Mouse (Mus musculus): ENCODE measurements at regions not wholly inside any gene's neighbourhood (a gene's known extent, or its start where the extent isn't known, plus 50 kb on each side); places are given as distances from the start of the nearest gene placed in this dataset.

DNA sequence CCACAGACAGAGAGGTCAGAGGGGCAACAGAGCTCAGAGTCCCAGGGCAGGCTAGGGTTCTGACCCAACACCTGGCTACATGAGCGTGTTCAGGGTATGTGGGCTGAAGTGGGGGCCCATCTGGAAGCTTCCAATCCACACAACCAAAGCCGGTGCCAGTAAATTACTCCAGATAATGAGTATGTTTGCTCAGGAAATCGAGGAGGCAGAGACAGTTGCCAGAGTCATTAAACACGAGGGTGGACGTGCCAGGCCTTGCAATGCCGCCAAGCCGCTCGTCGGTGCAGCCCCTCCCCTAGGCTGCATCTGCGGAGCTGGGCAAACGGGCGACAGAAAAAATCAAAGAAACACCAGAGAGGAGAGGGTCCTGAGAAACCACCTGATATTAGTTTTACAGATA, 222.5 kb downstream of the Ptpru start:
- TF ChIP-seq CTCF (IDR thresholded peaks at IDR 0.05; ENCODE audit: low read depth) = no peak
- no peak for TF ChIP-seq EP300 (optimal IDR thresholded peaks at IDR 0.05)
